Mouse (Mus musculus) neutrophil, adult 65 days (primary cell): Measurements from ENCODE around the gene Vmn1r191. TPM values are rescaled to one million over a fixed set of nuclear protein-coding genes. Genes with fewer than 3 reads are reported as not detected.

Source experiments
- total RNA-seq: library from RNA; stranded (reverse); gene quantifications from 2 replicates; pipeline ENCODE4 v1.2.4, GENCODE M21; 2023

Vmn1r191 gene
- total RNA-seq: not detected in 2 replicates

GRCm38 (mm10) chr13:22183869-22184268 is at the start of gene Vmn1r191:
Gene Vmn1r191, minus strand, starts transcription at chr13:22183969.

GRCm38 (mm10) chr13:22223060-22223459 is 39.3 kb upstream of the Vmn1r191 start, which contains the start of gene Vmn1r193:
Gene Vmn1r193, minus strand, starts transcription at chr13:22223160.

GRCm38 (mm10) chr13:22191041-22191440 is 7.3 kb upstream of the Vmn1r191 start, which contains the start of gene Vmn1r192:
Gene Vmn1r192, minus strand, starts transcription at chr13:22191141.

Other genes with a start within 250 kb of the Vmn1r191 start
- gene Zfp184, start 238.9 kb downstream of the Vmn1r191 start, total RNA-seq: 0.36 and 0.54 TPM in 2 replicates
- gene Pom121l2, start 202.8 kb downstream of the Vmn1r191 start, total RNA-seq: not detected in 2 replicates
- 1.2 and 3.2 TPM in 2 replicates for gene Prss16, start 174.2 kb downstream of the Vmn1r191 start, total RNA-seq
- 251 and 417 TPM in 2 replicates for gene Hist1h2ah, start 148.4 kb downstream of the Vmn1r191 start, total RNA-seq
- 727 and 900 TPM in 2 replicates for gene Hist1h2bk, start 148.1 kb downstream of the Vmn1r191 start, total RNA-seq
- 223 and 313 TPM in 2 replicates for gene Hist1h4i, start 142.6 kb downstream of the Vmn1r191 start, total RNA-seq
- 410 and 722 TPM in 2 replicates for gene Hist1h2ag, start 141.0 kb downstream of the Vmn1r191 start, total RNA-seq
- 470 and 634 TPM in 2 replicates for gene Hist1h2bj, start 140.8 kb downstream of the Vmn1r191 start, total RNA-seq
- not detected in 2 replicates for gene Vmn1r188, start 99.5 kb downstream of the Vmn1r191 start, total RNA-seq
- gene Vmn1r189, start 78.1 kb downstream of the Vmn1r191 start, total RNA-seq: not detected in 2 replicates
- gene Vmn1r192, start 7.2 kb upstream of the Vmn1r191 start, total RNA-seq: not detected in 2 replicates
- gene Vmn1r193, start 39.2 kb upstream of the Vmn1r191 start, total RNA-seq: not detected in 2 replicates
- gene Vmn1r194, start 60.2 kb upstream of the Vmn1r191 start, total RNA-seq: not detected in 2 replicates
- gene Vmn1r195, start 86.6 kb upstream of the Vmn1r191 start, total RNA-seq: not detected in 2 replicates
- gene Vmn1r196, start 106.0 kb upstream of the Vmn1r191 start, total RNA-seq: not detected in 2 replicates
- gene Vmn1r197, start 140.6 kb upstream of the Vmn1r191 start, total RNA-seq: not detected in 2 replicates
- gene Vmn1r198, start 166.4 kb upstream of the Vmn1r191 start, total RNA-seq: not detected in 2 replicates
- not detected in 2 replicates for gene Vmn1r199, start 195.8 kb upstream of the Vmn1r191 start, total RNA-seq
- gene Vmn1r200, start 206.4 kb upstream of the Vmn1r191 start, total RNA-seq: not detected in 2 replicates